Mouse (Mus musculus): Measurements from ENCODE around the gene Hdhd3. TPM values are rescaled to one million over a fixed set of nuclear protein-coding genes. Genes with fewer than 3 reads are reported as not detected.

Gene Hdhd3
- polyA plus RNA-seq, 1 experiment from 2014 or later, result 14.8 TPM

DNA sequence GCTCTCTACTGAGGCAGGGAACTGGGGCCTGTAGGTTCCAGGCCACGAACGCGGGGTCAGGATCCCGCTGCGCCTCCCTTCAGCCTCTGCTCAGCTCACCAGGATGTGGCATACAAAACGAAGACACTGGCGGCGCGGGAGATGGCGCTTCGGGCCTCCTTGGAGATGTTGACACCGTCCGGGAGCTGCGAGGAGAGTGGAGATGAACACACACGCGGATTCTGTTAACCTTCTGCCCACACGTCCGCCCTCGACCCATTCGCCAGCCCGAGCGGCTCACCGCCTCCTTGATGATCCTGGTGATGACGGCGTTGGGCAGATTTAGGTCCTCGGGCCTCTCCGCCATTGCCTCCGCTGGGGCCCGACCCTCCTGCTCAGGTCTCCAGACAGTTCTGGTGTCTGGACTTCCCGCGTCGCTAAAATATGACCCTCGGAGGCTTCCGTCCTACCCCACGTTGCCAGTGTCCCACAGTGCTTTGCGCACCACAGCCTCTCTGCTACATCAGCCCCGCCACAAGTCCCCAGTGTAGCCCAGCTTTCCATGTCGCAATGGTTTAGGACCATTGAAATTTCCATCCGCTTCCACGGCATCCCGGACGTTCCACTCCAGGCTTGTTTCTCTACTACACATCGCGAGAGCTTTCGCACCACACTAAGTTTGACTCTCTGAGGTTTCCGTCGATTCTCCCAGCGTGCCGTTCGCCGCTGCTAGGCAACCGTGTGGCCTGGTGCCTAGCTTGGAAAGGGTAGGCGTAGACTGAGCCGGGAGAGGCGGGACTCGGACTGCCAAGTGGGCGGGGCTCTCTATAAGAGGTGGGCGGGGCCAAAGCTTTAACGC lies 21.6 kb upstream of the Hdhd3 start, which contains the start of the genes Pole3 and 4933430I17Rik:
Gene Pole3, minus strand, starts transcription at position 418 of the 838 bp plus-strand sequence.
Gene 4933430I17Rik, plus strand, starts transcription at position 719 of the 838 bp plus-strand sequence.
- Histone ChIP-seq H3K27me3 (ENCODE audit: control insufficient read depth, insufficient read depth, low read length) (no peaks in the 10 kb centered on the region), H3K27ac (ENCODE audit: low read depth, low read length) (peak within 1 kb of the TSS; percentile 77), H3K4me2 (ENCODE audit: low read depth) (peak within 1 kb of the TSS; percentile 91), H3K36me3 (ENCODE audit: control insufficient read depth, insufficient read depth, low read length) (0 out of 2 replicates have a peak, but pooled peaks cover 2% of the 10 kb centered on the region), H3K4me3 (ENCODE audit: low read depth, low read length) (peak within 1 kb of the TSS; percentile 81), H3K9me3 (ENCODE audit: control insufficient read depth, low read length) (no peaks in the 10 kb centered on the region), H3K4me1 (ENCODE audit: control insufficient read depth, insufficient read depth, low read length) (peaks cover 2% of the 10 kb centered on the region; the same call in 1 of the 2 replicates), H3K9ac (ENCODE audit: low read length) (peak within 1 kb of the TSS; percentile 88)
- under 1% methylated on average over 59 of the region's 59 CpGs for WGBS
- ATAC-seq (ENCODE audit: insufficient read depth, low FRiP score, low TSS enrichment), result peak; percentile 99
- peak; percentile 98 for DNase-seq (ENCODE audit: low spot score)

DNA sequence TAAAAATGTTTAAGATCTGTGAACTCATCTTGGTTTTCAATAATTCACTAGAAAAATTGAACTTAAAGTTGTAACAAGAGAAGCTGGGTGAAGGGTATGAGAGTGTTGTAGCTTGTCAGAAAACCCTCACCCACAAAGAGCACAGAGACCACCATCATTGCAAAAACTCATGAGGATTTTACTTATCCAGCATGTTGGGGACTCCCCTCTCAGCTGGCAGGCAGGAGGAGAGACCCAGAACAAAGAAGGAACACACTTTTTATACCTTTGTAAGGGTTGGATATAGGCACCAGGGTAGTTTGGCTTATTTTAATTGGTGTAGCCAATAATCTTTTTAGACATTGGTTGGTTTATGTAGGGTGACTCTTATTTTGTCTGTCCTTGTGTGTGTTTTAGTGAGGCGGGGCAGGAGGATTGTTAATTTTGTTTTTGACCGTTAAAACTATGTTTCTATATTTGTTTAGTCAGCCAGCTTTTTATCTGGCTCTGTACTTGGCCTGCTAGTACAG lies 17.7 kb upstream of the Hdhd3 start:
- DNase-seq (ENCODE audit: low spot score) (no peak), ATAC-seq (ENCODE audit: insufficient read depth, low FRiP score, low TSS enrichment) (no peak)
- 88% methylated on average over 2 of the region's 2 CpGs for WGBS
- Histone ChIP-seq H3K27me3 (ENCODE audit: control insufficient read depth, insufficient read depth, low read length) (no peaks in the 10 kb centered on the region), H3K4me2 (ENCODE audit: low read depth) (no peak overlapping the region), H3K9me3 (ENCODE audit: control insufficient read depth, low read length) (no peaks in the 10 kb centered on the region), H3K4me1 (ENCODE audit: control insufficient read depth, insufficient read depth, low read length) (peaks cover 14% of the 10 kb centered on the region), H3K36me3 (ENCODE audit: control insufficient read depth, insufficient read depth, low read length) (0 out of 2 replicates have a peak, but pooled peaks cover 2% of the 10 kb centered on the region), H3K27ac (ENCODE audit: low read depth, low read length) (no peak overlapping the region), H3K9ac (ENCODE audit: low read length) (no peak overlapping the region), H3K4me3 (ENCODE audit: low read depth, low read length) (no peak overlapping the region)

DNA sequence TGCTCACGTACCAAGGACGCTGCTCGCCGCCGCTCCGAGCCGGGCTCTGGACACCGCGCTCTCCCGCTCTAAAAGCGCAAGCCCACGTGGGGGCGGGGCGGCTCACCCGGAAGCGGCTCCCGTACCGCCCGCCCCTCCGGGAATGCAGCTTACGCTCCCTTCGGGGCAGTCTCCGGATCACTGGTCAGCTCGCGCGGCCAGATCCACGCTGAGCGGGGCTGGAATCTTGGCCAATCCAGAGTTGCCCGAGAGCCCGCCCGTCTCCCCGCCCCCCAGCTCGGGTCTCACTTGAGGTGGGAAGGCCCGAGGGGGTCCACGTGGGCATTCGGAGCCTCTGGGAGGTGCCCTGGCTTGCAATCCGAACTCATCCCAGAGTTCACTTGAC lies 16.6 kb upstream of the Hdhd3 start, which contains the start of gene Alad:
Gene Alad, minus strand, starts transcription at position 70 of the 385 bp plus-strand sequence.
- ATAC-seq (ENCODE audit: insufficient read depth, low FRiP score, low TSS enrichment) (peak; percentile 83), DNase-seq (ENCODE audit: low spot score) (peak; percentile 87)
- no peaks in the 10 kb centered on the region for H3K9me3 ChIP-seq (ENCODE audit: control insufficient read depth, low read length)
- H3K4me3 ChIP-seq (ENCODE audit: low read depth, low read length), result peak within 1 kb of the TSS; percentile 61
- peak within 1 kb of the TSS; percentile 77 for H3K4me2 ChIP-seq (ENCODE audit: low read depth)
- H3K27me3 ChIP-seq (ENCODE audit: control insufficient read depth, insufficient read depth, low read length), result no peaks in the 10 kb centered on the region
- peak within 1 kb of the TSS; percentile 60 for H3K27ac ChIP-seq (ENCODE audit: low read depth, low read length)
- 0 out of 2 replicates have a peak, but pooled peaks cover 2% of the 10 kb centered on the region for H3K36me3 ChIP-seq (ENCODE audit: control insufficient read depth, insufficient read depth, low read length)
- peak within 1 kb of the TSS; percentile 76 for H3K9ac ChIP-seq (ENCODE audit: low read length)
- WGBS, result under 1% methylated on average over 35 of the region's 37 CpGs
- H3K4me1 ChIP-seq (ENCODE audit: control insufficient read depth, insufficient read depth, low read length), result peaks cover 14% of the 10 kb centered on the region

DNA sequence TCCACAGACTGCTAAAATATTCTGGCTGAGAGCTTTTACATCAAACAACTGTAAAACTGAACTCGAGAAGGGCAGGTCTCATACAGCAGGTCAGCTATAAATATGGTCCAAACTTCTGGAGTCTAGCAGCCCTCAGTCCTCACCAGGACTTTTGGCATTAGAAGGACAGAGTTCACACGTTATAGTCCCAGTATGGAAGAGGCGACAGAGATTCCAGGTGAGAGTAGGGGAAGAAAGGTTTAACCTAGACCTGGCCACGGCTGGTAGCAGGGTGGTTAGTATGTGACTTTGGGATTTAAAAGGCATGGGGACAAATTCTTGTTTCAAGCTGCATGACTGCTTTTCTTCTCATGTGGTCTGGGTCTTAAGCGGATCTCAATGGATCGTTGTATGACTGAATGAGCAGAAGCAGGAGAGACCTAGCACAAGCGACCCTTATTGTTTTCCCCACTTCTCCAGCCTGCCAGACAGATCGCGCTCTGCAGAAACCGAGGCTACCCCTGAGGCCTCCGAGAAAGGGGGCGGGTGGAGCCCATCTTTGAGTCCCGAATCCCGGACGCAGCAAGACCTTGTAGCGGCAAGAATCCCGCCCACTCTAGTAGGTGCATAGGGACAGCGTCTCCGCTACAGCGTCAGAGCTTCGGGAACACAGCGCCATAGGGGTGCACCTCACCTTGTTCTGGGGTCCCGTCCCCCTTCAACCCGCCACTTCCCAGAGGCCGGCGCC lies 16.0 kb upstream of the Hdhd3 start:
- peak overlapping the region; percentile 77 for H3K4me2 ChIP-seq (ENCODE audit: low read depth)
- no peaks in the 10 kb centered on the region for H3K9me3 ChIP-seq (ENCODE audit: control insufficient read depth, low read length)
- H3K36me3 ChIP-seq (ENCODE audit: control insufficient read depth, insufficient read depth, low read length), result 0 out of 2 replicates have a peak, but pooled peaks cover 2% of the 10 kb centered on the region
- no peaks in the 10 kb centered on the region for H3K27me3 ChIP-seq (ENCODE audit: control insufficient read depth, insufficient read depth, low read length)
- DNase-seq (ENCODE audit: low spot score), result no peak
- peak overlapping the region; percentile 76 for H3K9ac ChIP-seq (ENCODE audit: low read length)
- peak overlapping the region; percentile 61 for H3K4me3 ChIP-seq (ENCODE audit: low read depth, low read length)
- peaks cover 14% of the 10 kb centered on the region for H3K4me1 ChIP-seq (ENCODE audit: control insufficient read depth, insufficient read depth, low read length)
- H3K27ac ChIP-seq (ENCODE audit: low read depth, low read length), result peak overlapping the region; percentile 60
- ATAC-seq (ENCODE audit: insufficient read depth, low FRiP score, low TSS enrichment), result no peak; the same call in 1 of the 2 replicates
- WGBS, result 3% methylated on average over 26 of the region's 26 CpGs

DNA sequence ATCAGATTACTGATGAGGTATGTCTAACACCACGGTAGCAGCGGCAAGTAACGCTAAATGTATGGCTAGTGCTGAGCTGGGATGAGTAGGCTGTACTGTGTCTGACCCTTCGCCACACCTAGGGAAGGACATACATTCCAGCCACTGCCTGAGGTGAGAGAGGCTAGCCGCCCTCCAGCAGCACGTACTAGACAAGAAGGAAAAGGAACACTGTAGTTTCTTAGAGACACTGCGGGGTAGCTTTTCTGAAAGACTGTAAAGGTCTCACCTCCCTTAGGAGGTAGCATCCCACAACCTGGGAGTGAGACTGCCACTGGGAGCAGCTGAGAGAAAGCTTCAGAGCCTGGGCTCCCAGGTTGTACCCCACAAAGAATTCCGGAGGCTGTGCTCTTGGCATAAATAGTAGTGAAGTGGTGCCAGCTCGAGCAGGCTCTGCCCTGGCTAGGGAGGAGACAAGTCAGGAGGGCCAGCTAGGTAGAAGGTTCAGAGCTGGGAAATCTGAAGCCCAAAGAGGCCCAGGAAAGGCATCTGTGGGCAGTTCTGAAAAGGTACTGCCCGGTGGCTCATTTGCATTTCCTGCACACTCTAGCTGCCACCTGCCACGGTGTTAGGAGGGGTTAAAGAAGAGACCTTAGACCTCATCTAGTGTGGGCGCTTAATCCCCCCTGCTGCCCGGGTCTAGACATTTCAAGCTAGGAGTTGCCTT lies 15.3 kb upstream of the Hdhd3 start:
- Histone ChIP-seq H3K4me3 (ENCODE audit: low read depth, low read length) (peak overlapping the region; percentile 61), H3K9ac (ENCODE audit: low read length) (peak overlapping the region; percentile 76), H3K27me3 (ENCODE audit: control insufficient read depth, insufficient read depth, low read length) (no peaks in the 10 kb centered on the region), H3K27ac (ENCODE audit: low read depth, low read length) (no peak overlapping the region), H3K4me2 (ENCODE audit: low read depth) (peak overlapping the region; percentile 77), H3K4me1 (ENCODE audit: control insufficient read depth, insufficient read depth, low read length) (peaks cover 12% of the 10 kb centered on the region), H3K36me3 (ENCODE audit: control insufficient read depth, insufficient read depth, low read length) (peaks cover 2% of the 10 kb centered on the region; the same call in 1 of the 2 replicates), H3K9me3 (ENCODE audit: control insufficient read depth, low read length) (no peaks in the 10 kb centered on the region)
- 56% methylated on average over 13 of the region's 13 CpGs for WGBS
- DNase-seq (ENCODE audit: low spot score) (no peak), ATAC-seq (ENCODE audit: insufficient read depth, low FRiP score, low TSS enrichment) (no peak)

DNA sequence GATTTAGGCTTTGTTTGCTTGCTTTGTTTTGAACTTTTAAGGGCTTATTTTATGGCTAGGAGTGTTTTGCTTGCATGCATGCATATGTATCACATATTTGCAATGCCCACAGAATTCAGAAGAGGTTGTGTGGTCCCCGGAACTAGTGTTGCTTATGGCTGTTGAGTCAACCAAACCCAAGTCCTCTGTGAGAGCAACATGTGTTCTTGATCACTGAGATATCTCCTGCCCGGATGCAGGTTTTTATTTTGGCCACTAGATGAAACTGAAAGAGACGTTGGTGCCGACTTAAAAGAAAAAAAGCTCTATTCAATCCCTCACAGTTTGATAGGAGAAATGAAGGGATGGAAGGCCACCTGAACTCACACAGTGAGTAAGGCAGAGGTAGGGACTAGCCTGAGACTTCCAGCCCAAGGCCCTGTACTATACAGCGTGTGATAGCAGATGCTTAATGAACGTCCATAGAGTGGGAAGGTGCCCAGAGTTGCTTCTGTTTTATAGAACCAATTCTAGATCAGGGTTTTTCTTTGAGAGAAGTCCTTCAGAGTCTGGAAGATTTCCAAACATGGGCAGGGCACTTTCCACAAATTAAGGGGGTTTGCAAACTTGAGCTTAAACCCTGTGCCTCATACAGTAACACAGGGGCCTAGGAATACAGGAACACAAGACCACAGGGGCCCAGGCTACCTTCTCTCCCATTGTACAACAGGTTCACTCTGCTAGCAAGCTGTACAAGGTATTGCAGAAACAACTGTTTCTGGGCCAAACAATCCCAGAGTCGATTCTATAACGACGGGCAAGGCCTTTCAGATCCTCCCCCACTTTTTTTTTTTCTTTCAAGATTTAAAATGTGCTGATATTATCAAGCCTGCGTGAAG lies 14.5 kb upstream of the Hdhd3 start:
- no peak for DNase-seq (ENCODE audit: low spot score)
- Histone ChIP-seq H3K9ac (ENCODE audit: low read length) (no peak overlapping the region), H3K27me3 (ENCODE audit: control insufficient read depth, insufficient read depth, low read length) (no peaks in the 10 kb centered on the region), H3K4me2 (ENCODE audit: low read depth) (peak overlapping the region; percentile 0; the same call in 1 of the 2 replicates), H3K4me1 (ENCODE audit: control insufficient read depth, insufficient read depth, low read length) (peaks cover 12% of the 10 kb centered on the region), H3K4me3 (ENCODE audit: low read depth, low read length) (no peak overlapping the region), H3K27ac (ENCODE audit: low read depth, low read length) (no peak overlapping the region), H3K9me3 (ENCODE audit: control insufficient read depth, low read length) (no peaks in the 10 kb centered on the region), H3K36me3 (ENCODE audit: control insufficient read depth, insufficient read depth, low read length) (peaks cover 2% of the 10 kb centered on the region; the same call in 1 of the 2 replicates)
- ATAC-seq (ENCODE audit: insufficient read depth, low FRiP score, low TSS enrichment), result no peak
- 89% methylated on average over 10 of the region's 10 CpGs for WGBS

DNA sequence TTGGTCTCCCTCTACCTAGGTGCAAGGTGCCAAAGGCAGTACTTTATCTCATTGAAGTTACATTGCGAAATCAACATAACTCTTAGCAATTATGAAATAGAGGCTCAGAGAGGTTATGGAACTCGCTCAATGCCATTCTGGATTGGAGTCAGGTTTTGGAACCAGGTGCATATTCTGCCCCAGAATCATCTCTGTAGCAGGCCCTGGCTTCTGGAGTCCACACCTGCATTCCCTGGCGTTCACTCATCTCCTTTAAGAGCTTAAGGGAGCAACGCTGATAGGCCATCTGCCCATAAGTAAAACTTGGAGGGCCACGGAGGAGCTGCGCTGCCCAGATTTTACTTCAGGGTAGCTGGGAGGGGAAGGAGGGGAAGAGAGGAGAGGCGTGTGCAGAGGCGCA lies 13.8 kb upstream of the Hdhd3 start:
- ATAC-seq (ENCODE audit: insufficient read depth, low FRiP score, low TSS enrichment), result no peak
- Histone ChIP-seq H3K27ac (ENCODE audit: low read depth, low read length) (no peak overlapping the region), H3K4me3 (ENCODE audit: low read depth, low read length) (no peak overlapping the region)

More for the DNA sequence above, 13.8 kb upstream of the Hdhd3 start:
- Histone ChIP-seq H3K4me2 (ENCODE audit: low read depth) (no peak overlapping the region), H3K27me3 (ENCODE audit: control insufficient read depth, insufficient read depth, low read length) (no peaks in the 10 kb centered on the region), H3K9ac (ENCODE audit: low read length) (no peak overlapping the region), H3K4me1 (ENCODE audit: control insufficient read depth, insufficient read depth, low read length) (peaks cover 12% of the 10 kb centered on the region), H3K36me3 (ENCODE audit: control insufficient read depth, insufficient read depth, low read length) (peaks cover 2% of the 10 kb centered on the region; the same call in 1 of the 2 replicates), H3K9me3 (ENCODE audit: control insufficient read depth, low read length) (no peaks in the 10 kb centered on the region)
- 92% methylated on average over 8 of the region's 8 CpGs for WGBS
- no peak for DNase-seq (ENCODE audit: low spot score)
